Mouse (Mus musculus) mature B cell (primary cell): ENCODE measurements around the gene Olfr116.

Source experiments
- in situ Hi-C: fragments of 300-500 bp; cut with MboI; formaldehyde crosslinking; loops from 2 replicates; pipeline ENCODE4 v1.14.3; 2019

Gene Olfr116

DNA sequence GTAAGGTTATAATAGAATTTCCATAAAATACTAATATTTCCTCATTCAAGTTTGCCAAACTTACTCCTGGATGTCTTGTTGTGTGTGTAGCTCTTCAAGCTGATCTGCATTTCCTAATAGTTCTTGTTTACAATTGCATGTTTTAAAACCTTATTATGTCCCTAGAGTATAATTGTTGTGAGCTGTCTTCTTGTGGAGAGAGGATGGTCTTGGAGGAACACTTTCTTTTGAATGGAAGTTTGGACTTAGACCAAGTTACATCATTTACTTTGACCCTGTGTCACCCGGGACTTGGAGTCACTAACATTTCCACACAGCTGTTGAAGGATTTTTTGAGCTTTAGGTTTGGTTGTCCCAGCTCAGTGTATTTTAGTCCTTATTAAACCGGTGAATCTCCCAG, at the start of gene Olfr116, which contains the start of gene Olfr115:
Olfr116 (minus strand) TSS at position 191 of the 400 bp plus-strand sequence.
Olfr115 (minus strand) TSS at position 101 of the 400 bp plus-strand sequence.
- in situ Hi-C loops: no loop called here

DNA sequence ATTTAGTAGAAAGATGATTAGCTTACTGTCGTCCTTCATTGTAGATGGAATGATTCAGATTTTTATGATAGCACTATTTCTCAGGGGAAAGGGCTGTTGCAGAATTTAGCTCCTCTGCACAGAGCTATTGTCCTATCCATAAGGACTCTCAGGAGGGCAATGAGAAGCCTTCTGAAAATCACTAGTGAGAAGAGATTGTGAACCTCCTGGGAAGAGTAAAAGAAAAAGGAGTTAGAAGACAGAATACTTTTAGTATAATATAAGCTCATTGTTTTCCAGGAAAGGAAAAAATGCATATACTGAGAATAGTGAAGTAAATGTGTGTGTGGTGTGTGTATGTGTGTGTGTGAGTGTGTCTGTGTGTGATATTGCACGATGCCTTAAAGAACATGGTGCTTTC, 39.7 kb upstream of the Olfr116 start, which contains the start of gene Olfr118:
Olfr118 (plus strand) TSS at position 301 of the 400 bp plus-strand sequence.
- in situ Hi-C loops: no loop called here

DNA sequence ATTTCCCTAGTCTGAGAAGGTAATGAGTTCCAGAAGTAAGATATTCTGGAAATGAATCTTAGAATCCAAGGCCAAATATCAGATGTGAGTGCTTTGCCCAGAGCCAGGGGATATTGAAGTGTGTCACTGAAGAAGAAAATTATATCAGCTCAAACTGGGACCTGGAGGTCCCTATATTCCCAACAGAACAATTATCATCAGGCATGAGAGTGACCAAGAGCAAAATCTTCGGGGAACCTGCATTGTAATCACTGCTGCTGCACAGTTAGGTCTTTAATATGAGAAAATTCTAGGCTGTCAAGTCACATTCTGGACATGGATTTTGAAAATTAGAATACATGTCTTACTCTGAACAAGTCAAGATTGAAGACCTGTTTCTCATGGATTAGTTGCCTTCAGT, 36.7 kb upstream of the Olfr116 start, which contains the start of gene Olfr117:
Olfr117 (minus strand) TSS at position 101 of the 400 bp plus-strand sequence.
- in situ Hi-C loops: no loop called here

DNA sequence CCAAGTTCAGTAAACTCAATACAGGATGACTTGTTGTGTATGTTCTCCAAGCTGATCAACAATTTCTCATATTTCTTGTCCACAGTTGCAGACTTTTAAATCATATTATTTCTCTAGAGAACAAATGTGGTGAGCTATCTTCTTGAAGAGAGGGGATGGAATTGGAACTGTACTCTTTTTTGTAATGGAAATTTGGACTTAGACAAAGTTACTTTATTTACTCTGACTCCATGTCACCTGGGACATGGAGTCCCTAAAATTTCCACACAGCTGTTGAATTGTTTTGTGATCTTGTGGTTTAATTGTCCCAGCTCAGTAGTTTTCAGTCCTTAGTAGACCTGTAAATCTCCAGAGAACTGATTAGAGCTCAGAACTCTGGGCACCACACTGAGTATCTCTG, 34.4 kb downstream of the Olfr116 start, which contains the start of gene Olfr114:
Olfr114 (minus strand) TSS at position 101 of the 400 bp plus-strand sequence.
- in situ Hi-C loops: no loop called here

DNA sequence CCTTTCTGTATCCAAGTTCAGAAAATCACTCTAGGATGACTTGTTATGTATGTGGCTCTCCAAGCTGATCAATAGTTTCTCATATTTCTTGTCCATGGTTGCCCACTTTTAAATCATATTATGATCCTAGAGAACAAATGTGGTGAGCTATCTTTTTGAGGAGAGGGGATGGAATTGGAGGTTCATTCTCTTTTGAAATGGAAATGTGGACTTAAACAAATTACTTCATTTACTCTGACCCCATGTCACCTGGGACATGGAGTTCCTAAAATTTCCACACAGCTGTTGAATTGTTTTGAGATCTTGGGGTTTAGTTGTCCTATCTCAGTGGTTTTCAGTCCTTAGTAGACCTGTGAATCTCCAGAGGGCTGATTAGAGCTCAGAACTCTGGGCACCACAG, 49.4 kb downstream of the Olfr116 start, which contains the start of gene Olfr113:
Olfr113 (minus strand) TSS at position 101 of the 400 bp plus-strand sequence.
- in situ Hi-C loops: no loop called here
